16 mouse cellular contexts compared by ENCODE assay signal in genomic region chr19:42948114-42948636, GRCm38 (mm10).
DNase-seq lines count a peak whose midpoint lies in the region.
"Had no signal": no experiment of that assay in that cellular context is flagged by ENCODE, and none has a peak within 500 bp of the region (broad histone marks: within the 10 kb centered on the region; RNA-seq: fewer than 3 reads in every experiment).

No protein-coding gene starts in this region.

- DNase-seq in kidney, postnatal 4 days = peak; percentile 15 to 38
- DNase-seq in kidney, adult 18-20 months = no peak
- DNase-seq in embryo, embryonic 9.5 days (ENCODE audit: extremely low spot score) = peak; percentile 10
- DNase-seq in hindlimb bud, embryonic 11.5 days (ENCODE audit: extremely low spot score, low read depth, low spot score) = peak; percentile 73
- no peak for DNase-seq in spleen, adult 12 weeks (ENCODE audit: low spot score)
- DNase-seq in urinary bladder, postnatal 36 days (ENCODE audit: low spot score in 2 of 2) = no peak
- DNase-seq in left cerebral cortex, adult 18-20 months (ENCODE audit: low spot score in 2 of 2) = no peak
- DNase-seq: cerebellum, adult 18-20 months; cerebellum, postnatal 25 days; gastrocnemius, adult 2 months; kidney, adult 9 months; layer of hippocampus, postnatal 36 days; lung, adult 2 months; lung, postnatal 4 days; right cerebral cortex, adult 18-20 months; spleen, adult 18-20 months had no signal

Comparison
In these comparisons a context has a peak if more than half of its experiments do, and no peak if none do; other contexts are left out.
1. DNase-seq: peak in kidney, postnatal 4 days (2 of 2), embryo, embryonic 9.5 days (single experiment) and hindlimb bud, embryonic 11.5 days (single experiment); none in kidney, adult 18-20 months (single experiment), spleen, adult 12 weeks (single experiment), urinary bladder, postnatal 36 days (0 of 2) and left cerebral cortex, adult 18-20 months (0 of 2).